Mouse (Mus musculus) intestine, postnatal 0 days (tissue): ENCODE measurements at regions not wholly inside any gene's neighbourhood (a gene's known extent, or its start where the extent isn't known, plus 50 kb on each side); places are given as distances from the start of the nearest gene placed in this dataset.

Experiments
- ATAC-seq: fragments of 200-750 bp; cut with Nextera tagmentation; 2 replicates; pipeline ENCODE4 v1.8.0; 2017; ENCODE audit warnings: mild to moderate bottlenecking, moderate TSS enrichment, moderate library complexity
- H3K27ac ChIP-seq: fragments of 300-500 bp; sonication (generic); 2 replicates; pipeline ENCODE4 v1.5.1; 2014; ENCODE audit warnings: mild to moderate bottlenecking, low read depth, low read length, moderate library complexity
- H3K27me3 ChIP-seq: fragments of 300-500 bp; sonication (generic); replicated peaks from 2 replicates; pipeline ENCODE4 v1.6.1; 2014; ENCODE audit warnings: low read length, mixed read lengths; ENCODE audit not compliant: control insufficient read depth, insufficient read depth
- H3K36me3 ChIP-seq: fragments of 300-500 bp; sonication (generic); 2 replicates; pipeline ENCODE4 v1.6.1; 2014; ENCODE audit warnings: mild to moderate bottlenecking, moderate library complexity; ENCODE audit not compliant: control insufficient read depth, insufficient read depth
- H3K4me1 ChIP-seq: fragments of 300-500 bp; sonication (generic); replicated peaks from 2 replicates; pipeline ENCODE4 v1.6.1; 2014; ENCODE audit warnings: antibody characterized with exemption, low read length, mixed read lengths; ENCODE audit not compliant: control insufficient read depth, insufficient read depth
- H3K4me2 ChIP-seq: fragments of 300-500 bp; sonication (generic); replicated peaks from 2 replicates; pipeline ENCODE4 v1.6.1; 2014; ENCODE audit warnings: low read depth, mild to moderate bottlenecking, moderate library complexity
- H3K4me3 ChIP-seq: fragments of 300-500 bp; sonication (generic); 2 replicates; pipeline ENCODE4 v1.5.1; 2014; ENCODE audit warnings: low read depth, low read length
- H3K9ac ChIP-seq: fragments of 300-500 bp; sonication (generic); 2 replicates; pipeline ENCODE4 v1.6.1; 2014; ENCODE audit warnings: mild to moderate bottlenecking, low read depth, low read length
- H3K9me3 ChIP-seq: fragments of 300-500 bp; sonication (generic); 2 replicates; pipeline ENCODE4 v1.6.1; 2016; ENCODE audit warnings: mixed run types; ENCODE audit not compliant: control insufficient read depth
- CTCF ChIP-seq: sonication (generic); IDR thresholded peaks from 2 replicates; pipeline ENCODE4 v1.5.1; 2016; ENCODE audit warnings: low read depth, mild to moderate bottlenecking, control low read depth, antibody characterized with exemption, moderate library complexity
- WGBS: fragments of 180-500 bp; shearing (Covaris S2); extraction: QIAGEN DNeasy Blood & Tissue Kit; methylation state at CpG from one replicate; pipeline ENCODE4 v1.1.7; 2014; 5-methylcytosine and 5-hydroxymethylcytosine counted together

GRCm38 (mm10) chr12:33731937-33732336 lies 196.3 kb upstream of the Ferd3l start:
- ATAC-seq: no peak
- no peak for TF ChIP-seq CTCF
- no peaks in the 10 kb centered on the region for H3K9me3 ChIP-seq

GRCm38 (mm10) chr12:33775563-33776468 lies 152.4 kb upstream of the Ferd3l start:
- Histone ChIP-seq H3K4me3 (no peak overlapping the region), H3K4me2 (no peak overlapping the region), H3K9me3 (no peaks in the 10 kb centered on the region), H3K36me3 (no peaks in the 10 kb centered on the region), H3K4me1 (no peaks in the 10 kb centered on the region), H3K9ac (no peak overlapping the region), H3K27me3 (no peaks in the 10 kb centered on the region), H3K27ac (no peak overlapping the region)
- no peak for ATAC-seq
- no peak for TF ChIP-seq CTCF
- 65% methylated on average over 5 of the region's 5 CpGs for WGBS

More at GRCm38 (mm10) chr12:33731937-33732336, 196.3 kb upstream of the Ferd3l start:
- H3K4me3 ChIP-seq: no peak overlapping the region
- no peaks in the 10 kb centered on the region for H3K36me3 ChIP-seq
- WGBS: 34% methylated on average over 4 of the region's 4 CpGs
- no peaks in the 10 kb centered on the region for H3K27me3 ChIP-seq
- no peak overlapping the region for H3K9ac ChIP-seq
- H3K4me1 ChIP-seq: no peaks in the 10 kb centered on the region
- H3K27ac ChIP-seq: no peak overlapping the region
- H3K4me2 ChIP-seq: no peak overlapping the region

GRCm38 (mm10) chr12:33778477-33778876 lies 149.7 kb upstream of the Ferd3l start:
- Histone ChIP-seq H3K36me3 (no peaks in the 10 kb centered on the region), H3K27me3 (no peaks in the 10 kb centered on the region), H3K4me3 (no peak overlapping the region), H3K4me2 (no peak overlapping the region), H3K9ac (no peak overlapping the region), H3K9me3 (no peaks in the 10 kb centered on the region), H3K27ac (no peak overlapping the region), H3K4me1 (no peaks in the 10 kb centered on the region)
- ATAC-seq: no peak
- TF ChIP-seq CTCF: no peak
- WGBS: 27% methylated on average over 4 of the region's 4 CpGs

DNA sequence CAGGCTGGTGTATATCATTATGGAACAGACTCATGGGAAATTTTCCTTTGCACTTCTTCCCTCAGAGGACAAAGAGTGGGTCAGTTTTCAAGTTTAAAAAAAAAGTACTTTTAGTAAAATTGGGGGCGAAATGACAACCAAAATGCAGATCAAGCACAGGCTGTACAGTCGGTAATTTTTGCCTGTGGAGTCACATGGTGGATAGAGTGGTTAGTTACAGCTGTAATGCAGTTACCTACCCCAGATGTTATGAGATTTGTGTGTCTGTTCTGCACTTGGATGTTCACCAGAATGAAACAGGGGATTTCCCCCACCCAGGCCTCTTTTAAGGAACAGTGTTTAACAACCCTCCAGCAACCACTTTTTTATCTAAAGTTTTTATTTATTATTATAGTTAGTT lies 148.3 kb upstream of the Ferd3l start:
- Histone ChIP-seq H3K9ac (no peak overlapping the region), H3K4me2 (no peak overlapping the region), H3K9me3 (no peaks in the 10 kb centered on the region), H3K36me3 (no peaks in the 10 kb centered on the region), H3K4me1 (no peaks in the 10 kb centered on the region), H3K27ac (no peak overlapping the region), H3K27me3 (no peaks in the 10 kb centered on the region), H3K4me3 (no peak overlapping the region)
- WGBS: 73% methylated on average over 2 of the region's 2 CpGs
- no peak for TF ChIP-seq CTCF
- ATAC-seq: no peak

DNA sequence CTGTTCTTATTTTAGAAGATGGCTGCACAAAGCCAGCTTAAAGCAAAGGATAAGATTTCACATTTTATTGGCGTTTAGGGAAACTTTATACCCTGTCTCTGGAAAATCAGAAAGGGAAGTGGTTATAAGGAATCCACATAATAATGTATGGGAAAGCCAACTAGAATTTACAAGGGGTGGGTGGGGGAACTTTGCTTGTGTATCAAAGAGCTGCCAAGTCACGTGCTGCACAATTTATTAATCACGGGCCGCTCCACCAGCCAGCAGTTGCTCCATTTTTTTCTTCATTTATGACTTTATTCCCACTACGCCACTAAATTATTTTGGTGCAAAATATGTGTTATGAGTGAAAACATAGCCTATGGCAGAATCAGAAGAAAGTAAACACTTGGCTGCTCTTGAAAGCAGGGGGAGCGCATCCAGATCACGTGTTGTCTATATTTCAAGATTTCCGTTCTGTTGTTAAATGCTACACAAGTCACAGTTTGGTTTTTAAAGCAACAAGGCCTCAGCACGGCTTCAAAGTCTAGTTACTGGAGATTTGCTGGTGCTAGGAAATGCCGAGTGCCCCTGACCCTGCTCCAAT lies 123.9 kb upstream of the Ferd3l start:
- ATAC-seq: no peak

DNA sequence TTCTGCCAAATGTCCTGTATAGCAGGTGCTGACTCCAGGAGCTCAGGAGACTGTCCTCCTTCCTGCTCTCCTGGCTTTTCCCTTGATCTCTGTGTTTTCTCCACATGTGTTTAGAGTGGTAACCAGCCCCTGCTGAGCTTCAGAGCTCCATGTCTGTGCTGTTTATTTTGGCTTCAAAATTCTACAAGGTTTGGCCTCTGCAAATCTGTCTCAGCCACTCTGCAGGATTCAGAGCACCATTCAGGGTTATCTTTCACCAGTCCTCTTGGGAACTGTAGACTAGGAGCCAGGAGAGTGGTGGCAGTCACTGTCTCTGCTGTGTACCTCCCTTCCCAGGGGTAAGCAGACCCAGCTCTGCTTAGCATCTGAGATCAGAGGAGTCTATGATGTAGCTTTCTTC lies 102.7 kb upstream of the Ferd3l start:
- Histone ChIP-seq H3K27ac (no peak overlapping the region), H3K27me3 (no peaks in the 10 kb centered on the region), H3K4me2 (no peak overlapping the region), H3K36me3 (no peaks in the 10 kb centered on the region), H3K9me3 (no peaks in the 10 kb centered on the region), H3K4me1 (no peaks in the 10 kb centered on the region), H3K9ac (no peak overlapping the region), H3K4me3 (no peak overlapping the region)
- TF ChIP-seq CTCF: no peak
- ATAC-seq: no peak

More for the DNA sequence above, 123.9 kb upstream of the Ferd3l start:
- Histone ChIP-seq H3K36me3 (no peaks in the 10 kb centered on the region), H3K9me3 (no peaks in the 10 kb centered on the region), H3K4me1 (no peaks in the 10 kb centered on the region), H3K27ac (no peak overlapping the region), H3K4me3 (no peak overlapping the region), H3K9ac (no peak overlapping the region), H3K27me3 (no peaks in the 10 kb centered on the region), H3K4me2 (no peak overlapping the region)
- WGBS: 85% methylated on average over 10 of the region's 10 CpGs
- no peak for TF ChIP-seq CTCF
